Mouse (Mus musculus): ENCODE measurements around the gene Aph1b.

DNA sequence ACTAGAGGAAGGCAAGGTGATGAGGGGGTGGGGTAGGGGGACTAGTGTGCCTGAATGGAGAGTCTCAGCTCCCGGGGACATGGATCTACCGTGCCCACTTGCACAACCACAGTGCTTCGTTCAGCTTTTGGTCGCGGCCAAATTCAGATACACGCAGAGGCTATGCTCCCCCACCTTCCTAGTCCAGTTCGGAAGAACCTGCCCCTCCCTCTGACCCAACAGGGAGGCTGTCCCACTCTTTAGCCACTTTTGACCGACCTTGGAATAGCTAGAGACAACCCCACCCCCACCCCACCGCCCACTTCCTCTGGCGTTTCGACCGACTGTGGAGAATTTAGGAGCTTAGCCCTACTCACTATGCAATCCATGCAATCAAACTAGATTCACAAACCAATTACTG, 6.7 kb upstream of the Aph1b start:
- no peak for TF ChIP-seq POLR2A (IDR thresholded peaks at IDR 0.05; ENCODE audit: control insufficient read depth, extremely low read depth, insufficient read depth, low read length, poor library complexity)
- TF ChIP-seq CTCF (IDR thresholded peaks at IDR 0.05; ENCODE audit: borderline replicate concordance, control insufficient read depth, extremely low read depth, insufficient read depth, low read length, poor library complexity) = no peak

All from thymus, adult 2 months (tissue).